Mouse (Mus musculus) CH12.LX (cell line): ENCODE data around the gene Mrpl34.
"Not testable (repeated sequence)": the region's sequence is repeated elsewhere in the genome, so short reads cannot be mapped to it uniquely, and the experiment has no call there.

Experiments used
- CHD1 ChIP-seq: IDR thresholded peaks from 2 replicates; pipeline ENCODE4 v1.6.1; 2012; ENCODE audit warnings: low read depth, low read length, improper control_type of control experiment, inconsistent platforms
- CHD2 ChIP-seq: IDR thresholded peaks from 2 replicates; pipeline ENCODE4 v1.6.1; 2011; ENCODE audit warnings: low read length, improper control_type of control experiment
- CTCF ChIP-seq, 2 experiments: IDR thresholded peaks in 1 of 2; conservative IDR thresholded peaks in 1 of 2; 2 replicates each; pipeline ENCODE4 v1.5.1; 2011 to 2012; ENCODE audit warnings: low read depth in 2 of 2, low read length in 2 of 2, improper control_type of control experiment in 1 of 2, inconsistent platforms in 1 of 2, mild to moderate bottlenecking in 1 of 2, moderate library complexity in 1 of 2
- E2F4 ChIP-seq: IDR thresholded peaks from 2 replicates; pipeline ENCODE4 v1.6.1; 2011; ENCODE audit warnings: low read depth, low read length, improper control_type of control experiment; ENCODE audit not compliant: insufficient replicate concordance
- ELF1 ChIP-seq: IDR thresholded peaks from 2 replicates; pipeline ENCODE4 v1.6.1; 2014; ENCODE audit warnings: low read depth, mild to moderate bottlenecking, inconsistent platforms, low read length, improper control_type of control experiment
- ETS1 ChIP-seq: conservative IDR thresholded peaks from 2 replicates; pipeline ENCODE4 v1.6.1; 2012; ENCODE audit warnings: low read depth, mild to moderate bottlenecking, inconsistent platforms, low read length, improper control_type of control experiment, moderate library complexity
- MAX ChIP-seq: IDR thresholded peaks from 2 replicates; pipeline ENCODE4 v1.6.1; 2011; ENCODE audit warnings: low read length, improper control_type of control experiment
- NRF1 ChIP-seq: IDR thresholded peaks from 2 replicates; pipeline ENCODE4 v1.6.1; 2014; ENCODE audit warnings: low read depth, mild to moderate bottlenecking, inconsistent platforms, low read length, improper control_type of control experiment, moderate library complexity
- POLR2A ChIP-seq: IDR thresholded peaks from 2 replicates; pipeline ENCODE4 v1.6.1; 2011; ENCODE audit warnings: low read depth, mild to moderate bottlenecking, improper control_type of control experiment, low read length
- POLR2AphosphoS2 ChIP-seq: IDR thresholded peaks from 2 replicates; pipeline ENCODE4 v1.6.1; 2011; ENCODE audit warnings: low read depth, low read length, improper control_type of control experiment
- RCOR1 ChIP-seq: conservative IDR thresholded peaks from 2 replicates; pipeline ENCODE4 v1.6.1; 2012; ENCODE audit warnings: low read depth, mild to moderate bottlenecking, inconsistent platforms, low read length, improper control_type of control experiment
- TBP ChIP-seq: conservative IDR thresholded peaks from 2 replicates; pipeline ENCODE4 v1.6.1; 2011; ENCODE audit warnings: low read depth, low read length, improper control_type of control experiment
- USF1 ChIP-seq: IDR thresholded peaks from 2 replicates; pipeline ENCODE4 v1.6.1; 2014; ENCODE audit warnings: low read depth, mild to moderate bottlenecking, inconsistent platforms, low read length, improper control_type of control experiment
- ZNF384 ChIP-seq: IDR thresholded peaks from 2 replicates; pipeline ENCODE4 v1.6.1; 2012; ENCODE audit warnings: low read depth, low read length, improper control_type of control experiment, inconsistent platforms

GRCm38 (mm10) chr8:71432935-71433334 lies 31.8 kb upstream of the Mrpl34 start:
- not testable (repeated sequence) for TF ChIP-seq CTCF (conservative IDR thresholded peaks at IDR 0.05 in 1 of 2, IDR thresholded peaks at IDR 0.05 in 1 of 2; ENCODE audit: low read depth in 2 of 2, low read length in 2 of 2); CHD1; ETS1; ZNF384; POLR2A; CHD2; ELF1; POLR2AphosphoS2; NRF1; RCOR1; TBP; USF1; MAX; E2F4
